Comparison of ENCODE assay signal across 30 mouse cellular contexts in the genomic region with DNA sequence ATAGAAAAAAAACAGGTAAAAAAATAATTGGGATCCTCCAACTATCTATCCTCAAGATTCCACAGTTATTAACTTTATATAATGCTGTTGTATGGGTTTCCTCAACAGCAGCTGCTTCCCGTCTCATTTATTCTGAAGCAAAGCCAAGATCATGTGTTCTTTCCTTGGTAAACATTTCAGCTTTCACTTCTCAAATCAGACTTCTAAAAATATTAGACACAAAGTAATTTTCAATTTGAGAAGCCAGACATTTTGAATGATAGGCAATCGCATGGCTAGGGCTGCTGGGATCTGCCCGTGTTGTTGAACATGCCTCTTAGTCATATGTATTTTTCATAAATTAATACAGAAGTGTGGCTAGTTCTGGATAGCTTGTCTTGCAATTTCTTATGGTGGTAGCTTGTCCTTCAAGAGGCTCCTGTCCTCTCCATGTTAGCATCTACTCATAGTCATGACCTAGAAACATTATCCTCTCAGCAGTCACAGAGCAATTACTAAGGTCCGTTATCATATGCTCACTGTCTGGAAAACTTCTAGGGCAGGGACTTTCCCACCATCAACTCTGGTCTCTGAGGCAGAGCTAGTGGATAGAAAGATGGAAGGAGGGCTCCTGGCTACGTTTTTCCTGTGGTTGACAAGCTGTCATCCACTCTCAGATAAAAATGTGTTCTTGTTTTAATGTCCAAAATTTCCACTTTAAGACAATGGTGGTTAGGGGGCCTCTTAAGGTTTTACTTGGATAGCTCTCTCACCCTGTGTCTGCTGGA.
DNase-seq lines count a peak whose midpoint lies in the region; ATAC-seq and TF ChIP-seq lines count a peak whose summit lies in the region.
"Had no signal": no experiment of that assay in that cellular context is flagged by ENCODE, and none has a peak within 500 bp of the region (broad histone marks: within the 10 kb centered on the region; RNA-seq: fewer than 3 reads in every experiment).

No protein-coding gene starts in this region.

- no peak for ATAC-seq in kidney, postnatal 0 days (replicated peaks; ENCODE audit: low FRiP score, low read depth)
- ATAC-seq in lung, embryonic 16.5 days (ENCODE audit: low read depth) = peak; percentile 80
- ATAC-seq: activated CD4-positive, CD25-positive, alpha-beta regulatory T cell, adult 4 months; forebrain, postnatal 0 days; hindbrain, postnatal 0 days; intestine, embryonic 15.5 days; midbrain, embryonic 13.5 days had no signal

- no peaks in the 10 kb centered on the region for H3K9me3 ChIP-seq in kidney, postnatal 0 days (replicated peaks; ENCODE audit: low read length)
- H3K9me3 ChIP-seq in lung, embryonic 16.5 days (ENCODE audit: control insufficient read depth, low read length) = no peaks in the 10 kb centered on the region
- H3K9me3 ChIP-seq: embryonic facial prominence, embryonic 10.5 days; embryonic facial prominence, embryonic 15.5 days; forebrain, embryonic 12.5 days; heart, embryonic 13.5 days; hindbrain, embryonic 12.5 days; intestine, embryonic 15.5 days; limb, embryonic 13.5 days; liver, embryonic 13.5 days; midbrain, embryonic 13.5 days; neural tube, embryonic 13.5 days had no signal

- peak; percentile 3 for DNase-seq in kidney, postnatal 0 days (ENCODE audit: low spot score)
- no peak for DNase-seq in kidney, postnatal 10 days
- DNase-seq in lung, adult 2 months = no peak
- DNase-seq in lung, postnatal 14 days = peak; percentile 12
- DNase-seq in cerebellum, postnatal 4 days (ENCODE audit: low spot score in 2 of 2) = no peak
- DNase-seq: adrenal gland, adult 2 months; adrenal gland, postnatal 36 days; B cell, adult 2 months; cerebellum, adult 2 months; cerebellum, postnatal 14 days; forebrain, postnatal 0 days; gastrocnemius, postnatal 10 days; heart, postnatal 36 days; kidney, adult 8-10 months; kidney, postnatal 14 days; liver, embryonic 13.5 days; thymus, postnatal 4 days had no signal

- no peak for TF ChIP-seq POLR2A in lung, adult 2 months (IDR thresholded peaks at IDR 0.05; ENCODE audit: borderline replicate concordance, extremely low read depth, low read depth, low read length)

- WGBS in kidney, postnatal 0 days = 64% methylated on average over 5 of the region's 5 CpGs
- 38% methylated on average over 5 of the region's 5 CpGs for WGBS in lung, embryonic 16.5 days
- WGBS in lung, adult 2 months = 59% methylated on average over 5 of the region's 5 CpGs

- no peak overlapping the region for H3K27ac ChIP-seq in kidney, postnatal 0 days
- peak overlapping the region; percentile 37 for H3K27ac ChIP-seq in lung, embryonic 16.5 days (ENCODE audit: low read length)
- H3K27ac ChIP-seq: embryonic facial prominence, embryonic 10.5 days; embryonic facial prominence, embryonic 15.5 days; forebrain, embryonic 12.5 days; heart, embryonic 13.5 days; hindbrain, embryonic 12.5 days; hindbrain, postnatal 0 days; intestine, embryonic 15.5 days; limb, embryonic 13.5 days; liver, embryonic 13.5 days; macrophage; midbrain, embryonic 13.5 days; neural tube, embryonic 13.5 days had no signal

- TF ChIP-seq CTCF in kidney, postnatal 0 days (IDR thresholded peaks at IDR 0.05; ENCODE audit: low read depth) = no peak
- TF ChIP-seq CTCF in lung, adult 2 months (IDR thresholded peaks at IDR 0.05; ENCODE audit: insufficient read depth, low read length) = no peak

- H3K27me3 ChIP-seq in kidney, postnatal 0 days (ENCODE audit: insufficient read depth, low read length) = no peaks in the 10 kb centered on the region
- no peaks in the 10 kb centered on the region for H3K27me3 ChIP-seq in lung, embryonic 16.5 days (ENCODE audit: control insufficient read depth, insufficient read depth, low read depth, low read length)
- H3K27me3 ChIP-seq: embryonic facial prominence, embryonic 15.5 days; forebrain, embryonic 12.5 days; heart, embryonic 13.5 days; hindbrain, embryonic 12.5 days; intestine, embryonic 15.5 days; limb, embryonic 13.5 days; liver, embryonic 13.5 days; midbrain, embryonic 13.5 days; neural tube, embryonic 13.5 days had no signal

- H3K4me3 ChIP-seq in kidney, postnatal 0 days (replicated peaks; ENCODE audit: low read depth, low read length) = no peak overlapping the region
- H3K4me3 ChIP-seq in lung, embryonic 16.5 days (ENCODE audit: low read length) = no peak overlapping the region
- H3K4me3 ChIP-seq in lung, adult 2 months (replicated peaks; ENCODE audit: extremely low read depth, low read depth, low read length) = no peak overlapping the region
- H3K4me3 ChIP-seq: embryonic facial prominence, embryonic 10.5 days; embryonic facial prominence, embryonic 15.5 days; forebrain, embryonic 12.5 days; heart, embryonic 13.5 days; hindbrain, embryonic 12.5 days; intestine, embryonic 15.5 days; limb, embryonic 13.5 days; liver, embryonic 13.5 days; midbrain, embryonic 13.5 days; neural tube, embryonic 13.5 days had no signal

- H3K36me3 ChIP-seq in kidney, postnatal 0 days (ENCODE audit: insufficient read depth, low read length) = no peaks in the 10 kb centered on the region
- H3K36me3 ChIP-seq in lung, embryonic 16.5 days (ENCODE audit: control insufficient read depth, insufficient read depth, low read length) = no peaks in the 10 kb centered on the region
- H3K36me3 ChIP-seq: embryonic facial prominence, embryonic 10.5 days; embryonic facial prominence, embryonic 15.5 days; forebrain, embryonic 12.5 days; heart, embryonic 13.5 days; hindbrain, embryonic 12.5 days; intestine, embryonic 15.5 days; limb, embryonic 13.5 days; liver, embryonic 13.5 days; midbrain, embryonic 13.5 days; neural tube, embryonic 13.5 days had no signal

- no peak overlapping the region for H3K9ac ChIP-seq in kidney, postnatal 0 days (ENCODE audit: low read depth, low read length)
- H3K9ac ChIP-seq in lung, embryonic 16.5 days (ENCODE audit: low read length) = no peak overlapping the region
- H3K9ac ChIP-seq: embryonic facial prominence, embryonic 15.5 days; forebrain, embryonic 12.5 days; forebrain, postnatal 0 days; heart, embryonic 13.5 days; hindbrain, embryonic 12.5 days; intestine, embryonic 15.5 days; limb, embryonic 13.5 days; liver, embryonic 13.5 days; midbrain, embryonic 13.5 days; neural tube, embryonic 13.5 days had no signal

- no peak overlapping the region for H3K4me2 ChIP-seq in kidney, postnatal 0 days (ENCODE audit: low read length)
- no peak overlapping the region for H3K4me2 ChIP-seq in lung, embryonic 16.5 days (ENCODE audit: low read depth, low read length)
- H3K4me2 ChIP-seq: embryonic facial prominence, embryonic 15.5 days; forebrain, embryonic 12.5 days; heart, embryonic 13.5 days; hindbrain, embryonic 12.5 days; intestine, embryonic 15.5 days; limb, embryonic 13.5 days; liver, embryonic 13.5 days; midbrain, embryonic 13.5 days; neural tube, embryonic 13.5 days had no signal

- no peaks in the 10 kb centered on the region for H3K4me1 ChIP-seq in kidney, postnatal 0 days (replicated peaks; ENCODE audit: insufficient read depth, low read length)
- no peaks in the 10 kb centered on the region for H3K4me1 ChIP-seq in lung, embryonic 16.5 days (replicated peaks; ENCODE audit: control insufficient read depth, insufficient read depth, low read length)
- H3K4me1 ChIP-seq in lung, adult 2 months (ENCODE audit: control insufficient read depth, insufficient read depth, low read length) = no peaks in the 10 kb centered on the region
- H3K4me1 ChIP-seq: embryonic facial prominence, embryonic 10.5 days; embryonic facial prominence, embryonic 15.5 days; forebrain, embryonic 12.5 days; hindbrain, embryonic 12.5 days; intestine, embryonic 15.5 days; limb, embryonic 13.5 days; liver, embryonic 13.5 days; midbrain, embryonic 13.5 days; neural tube, embryonic 13.5 days had no signal

Comparison
In these comparisons a context has a peak if more than half of its experiments do, and no peak if none do; other contexts are left out.
1. DNase-seq: peak in kidney, postnatal 0 days (single experiment) and lung, postnatal 14 days (single experiment); none in kidney, postnatal 10 days (single experiment), lung, adult 2 months (single experiment) and cerebellum, postnatal 4 days (0 of 2).